Mouse (Mus musculus) embryonic facial prominence, embryonic 12.5 days (tissue): ENCODE data around the gene Rcl1. TPM values are rescaled to one million over a fixed set of nuclear protein-coding genes. Genes with fewer than 3 reads are reported as not detected.

Experiments used
- ATAC-seq: fragments of 200-750 bp; cut with Nextera tagmentation; 2 replicates; pipeline ENCODE4 v1.8.0; 2017; ENCODE audit not compliant: insufficient number of reproducible peaks, insufficient read depth, low FRiP score, low TSS enrichment
- H3K27ac ChIP-seq: fragments of 300-500 bp; sonication (generic); 2 replicates; pipeline ENCODE4 v1.5.1; 2016; ENCODE audit warnings: mild to moderate bottlenecking
- H3K27me3 ChIP-seq: fragments of 300-500 bp; sonication (generic); 2 replicates; pipeline ENCODE4 v1.6.1; 2016; ENCODE audit warnings: mild to moderate bottlenecking, moderate library complexity
- H3K36me3 ChIP-seq: fragments of 300-500 bp; sonication (generic); 2 replicates; pipeline ENCODE4 v1.6.1; 2016; ENCODE audit warnings: mild to moderate bottlenecking
- H3K4me1 ChIP-seq: fragments of 300-500 bp; sonication (generic); 2 replicates; pipeline ENCODE4 v1.6.1; 2016
- H3K4me2 ChIP-seq: fragments of 300-500 bp; sonication (generic); replicated peaks from 2 replicates; pipeline ENCODE4 v1.6.1; 2016; ENCODE audit warnings: mild to moderate bottlenecking, moderate library complexity
- H3K4me3 ChIP-seq: fragments of 300-500 bp; sonication (generic); 2 replicates; pipeline ENCODE4 v1.5.1; 2016; ENCODE audit warnings: mild to moderate bottlenecking
- H3K9ac ChIP-seq: fragments of 300-500 bp; sonication (generic); 2 replicates; pipeline ENCODE4 v1.6.1; 2016; ENCODE audit warnings: mild to moderate bottlenecking, moderate library complexity
- H3K9me3 ChIP-seq: fragments of 300-500 bp; sonication (generic); 2 replicates; pipeline ENCODE4 v1.6.1; 2016; ENCODE audit warnings: mild to moderate bottlenecking, moderate library complexity
- WGBS: fragments of 180-500 bp; shearing (Covaris S2); methylation state at CpG from one replicate; pipeline ENCODE4 v1.1.7; 2016; 5-methylcytosine and 5-hydroxymethylcytosine counted together
- polyA plus RNA-seq: library from polyadenylated mRNA; unstranded; fragments of >200 nt; fragmentation: Nextera tagmentation; extraction: Ambion mirVana; gene quantifications from 2 replicates; pipeline ENCODE4 v1.2.1, GENCODE M21; 2016

Rcl1 gene
- polyA plus RNA-seq, 1 experiment from 2014 or later = 62.9 TPM

DNA sequence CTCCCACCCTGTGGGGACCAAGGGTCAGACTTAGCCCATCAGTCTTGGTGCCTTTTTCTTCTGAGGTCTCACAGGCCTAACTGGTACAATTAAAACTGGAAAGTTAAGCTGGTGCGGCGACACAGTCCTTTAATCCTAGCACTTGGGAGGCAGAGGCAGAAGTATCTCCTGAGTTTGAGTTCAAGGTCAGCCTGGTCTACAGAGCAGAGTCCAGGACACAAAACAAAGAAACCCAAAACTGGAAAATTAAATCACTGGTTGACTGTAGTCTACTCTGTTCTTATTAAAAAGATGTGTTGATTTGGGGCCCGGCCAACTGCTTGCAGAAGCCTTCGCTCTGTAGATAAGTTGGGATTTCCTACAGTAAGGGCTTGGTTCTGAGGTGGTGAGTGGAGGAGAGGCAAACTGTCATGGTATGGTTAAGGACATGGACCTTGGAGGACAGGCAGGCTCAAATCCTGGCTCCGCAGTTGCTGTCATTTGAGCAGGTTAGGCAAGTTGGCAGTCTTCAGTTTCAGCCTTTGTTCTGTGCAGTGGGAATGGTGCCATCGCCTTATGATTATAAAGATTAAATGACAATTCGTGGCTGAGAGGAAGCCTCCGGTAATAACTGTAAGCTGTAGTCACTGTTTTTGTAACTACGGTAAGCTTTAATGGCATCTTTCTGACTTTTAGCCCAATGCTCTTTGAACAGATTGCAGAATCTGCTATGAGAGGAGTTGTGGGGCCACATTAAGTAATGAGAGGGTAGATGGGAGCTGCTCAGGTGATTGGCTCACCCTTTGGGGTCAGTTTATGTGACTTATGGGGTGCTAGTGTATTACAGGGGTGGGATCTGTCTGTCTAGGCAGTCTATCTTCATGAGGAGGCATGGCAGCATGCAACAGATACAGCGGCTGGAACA, 12.8 kb downstream of the Rcl1 start:
- H3K9me3 ChIP-seq = no peaks in the 10 kb centered on the region
- H3K4me3 ChIP-seq = no peak overlapping the region
- no peak overlapping the region for H3K27ac ChIP-seq
- no peak for ATAC-seq
- WGBS = 94% methylated on average over 10 of the region's 10 CpGs
- H3K9ac ChIP-seq = no peak overlapping the region; the same call in 1 of the 2 replicates
- no peaks in the 10 kb centered on the region for H3K27me3 ChIP-seq
- no peak overlapping the region for H3K4me2 ChIP-seq
- H3K4me1 ChIP-seq = 0 out of 2 replicates have a peak, but pooled peaks cover 3% of the 10 kb centered on the region
- peaks cover 11% of the 10 kb centered on the region for H3K36me3 ChIP-seq

GRCm38 (mm10) chr19:29116796-29117195, 15.6 kb downstream of the Rcl1 start:
- H3K27ac ChIP-seq = no peak overlapping the region
- peaks cover 15% of the 10 kb centered on the region for H3K36me3 ChIP-seq
- no peak overlapping the region for H3K9ac ChIP-seq
- H3K4me2 ChIP-seq = no peak overlapping the region
- no peak for ATAC-seq
- H3K27me3 ChIP-seq = no peaks in the 10 kb centered on the region
- H3K4me1 ChIP-seq = 0 out of 2 replicates have a peak, but pooled peaks cover 3% of the 10 kb centered on the region
- no peaks in the 10 kb centered on the region for H3K9me3 ChIP-seq
- H3K4me3 ChIP-seq = no peak overlapping the region
- WGBS = 92% methylated on average over 6 of the region's 6 CpGs

- Histone ChIP-seq H3K27me3 (no peaks in the 10 kb centered on the region), H3K27ac (no peak overlapping the region), H3K36me3 (peaks cover 23% of the 10 kb centered on the region), H3K4me2 (no peak overlapping the region), H3K9me3 (no peaks in the 10 kb centered on the region), H3K9ac (no peak overlapping the region), H3K4me3 (no peak overlapping the region), H3K4me1 (no peaks in the 10 kb centered on the region)
- no peak for ATAC-seq
- WGBS = 91% methylated on average over 13 of the region's 13 CpGs
These were observed 17.0 kb downstream of the Rcl1 start for GRCm38 (mm10) chr19:29118196-29118595.

DNA sequence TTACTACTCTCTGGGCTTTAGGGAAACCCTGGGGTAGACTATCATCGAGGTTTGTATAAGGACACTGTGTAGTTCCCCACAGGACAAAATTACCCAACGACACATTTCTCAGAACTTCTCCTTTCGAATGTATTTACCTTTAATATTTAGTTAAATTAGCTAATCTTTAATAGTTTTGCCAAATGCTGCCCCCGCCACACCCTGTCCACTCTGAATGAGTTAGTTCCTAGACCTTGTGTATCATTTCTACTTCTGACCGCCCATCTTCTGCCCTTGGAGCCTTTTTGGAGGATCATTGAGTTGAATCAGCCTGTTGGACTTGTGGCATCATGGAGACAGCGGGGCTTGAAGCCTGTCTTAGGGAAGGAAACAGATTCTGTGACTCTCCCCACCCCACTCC, 19.1 kb downstream of the Rcl1 start:
- Histone ChIP-seq H3K9ac (no peak overlapping the region), H3K4me3 (no peak overlapping the region), H3K27me3 (no peaks in the 10 kb centered on the region), H3K4me1 (no peaks in the 10 kb centered on the region), H3K27ac (no peak overlapping the region), H3K9me3 (no peaks in the 10 kb centered on the region), H3K36me3 (peaks cover 35% of the 10 kb centered on the region), H3K4me2 (no peak overlapping the region)
- ATAC-seq = no peak
- 91% methylated on average over 6 of the region's 6 CpGs for WGBS

- H3K4me3 ChIP-seq = no peak overlapping the region
- H3K4me1 ChIP-seq = no peaks in the 10 kb centered on the region
- no peaks in the 10 kb centered on the region for H3K9me3 ChIP-seq
- WGBS = 87% methylated on average over 9 of the region's 9 CpGs
- no peak for ATAC-seq
- H3K9ac ChIP-seq = no peak overlapping the region
- no peaks in the 10 kb centered on the region for H3K27me3 ChIP-seq
- H3K36me3 ChIP-seq = peaks cover 35% of the 10 kb centered on the region
- H3K27ac ChIP-seq = no peak overlapping the region
- no peak overlapping the region for H3K4me2 ChIP-seq
These were observed 20.2 kb downstream of the Rcl1 start for GRCm38 (mm10) chr19:29121394-29121793.

- Histone ChIP-seq H3K4me3 (no peak overlapping the region), H3K9ac (no peak overlapping the region), H3K4me1 (no peaks in the 10 kb centered on the region), H3K27me3 (no peaks in the 10 kb centered on the region), H3K27ac (no peak overlapping the region), H3K9me3 (no peaks in the 10 kb centered on the region), H3K4me2 (no peak overlapping the region), H3K36me3 (peaks cover 29% of the 10 kb centered on the region)
- WGBS = 85% methylated on average over 13 of the region's 13 CpGs
- ATAC-seq = no peak
These were observed 23.9 kb downstream of the Rcl1 start for GRCm38 (mm10) chr19:29124886-29125585.

DNA sequence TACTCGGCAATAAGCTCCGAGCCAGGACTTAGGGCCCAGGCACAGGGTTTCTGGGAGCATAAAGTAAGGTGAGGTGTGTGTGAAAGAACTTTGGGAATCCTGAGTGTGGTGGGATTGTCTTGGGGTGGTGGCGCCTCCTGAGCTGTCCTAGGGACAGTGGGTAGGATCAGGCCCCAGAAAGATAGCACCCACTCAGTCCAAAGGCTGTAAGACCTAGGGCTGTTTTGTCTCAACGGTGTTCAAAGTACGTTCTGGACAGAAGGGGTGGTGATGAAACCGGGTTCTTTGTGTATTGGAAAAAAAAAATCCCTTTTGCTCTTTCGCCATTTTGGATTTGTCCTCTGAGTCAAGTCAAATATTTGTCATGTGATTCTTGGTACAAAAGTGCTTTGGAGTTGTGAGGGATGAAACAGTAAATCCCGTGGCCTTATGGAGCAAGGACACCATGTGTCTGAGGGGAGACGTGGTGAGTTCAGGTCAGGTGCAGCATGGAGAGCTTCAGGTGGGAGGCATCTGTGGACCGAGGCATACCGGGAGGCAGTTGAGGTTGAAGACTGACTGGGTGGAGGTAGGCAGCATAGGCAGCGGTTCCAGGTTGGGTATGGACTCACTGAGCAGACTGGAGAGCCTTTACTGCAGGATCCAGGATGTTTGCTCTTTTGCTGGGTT, 25.3 kb downstream of the Rcl1 start:
- H3K4me3 ChIP-seq = no peak overlapping the region
- H3K9ac ChIP-seq = no peak overlapping the region
- H3K36me3 ChIP-seq = peaks cover 37% of the 10 kb centered on the region
- ATAC-seq = no peak
- H3K4me2 ChIP-seq = no peak overlapping the region
- H3K27ac ChIP-seq = no peak overlapping the region
- H3K27me3 ChIP-seq = no peaks in the 10 kb centered on the region
- no peaks in the 10 kb centered on the region for H3K9me3 ChIP-seq
- WGBS = 90% methylated on average over 12 of the region's 12 CpGs
- H3K4me1 ChIP-seq = no peaks in the 10 kb centered on the region

GRCm38 (mm10) chr19:29127331-29127730, 26.2 kb downstream of the Rcl1 start:
- WGBS = 54% methylated on average over 6 of the region's 6 CpGs
- no peak for ATAC-seq
- H3K36me3 ChIP-seq = peaks cover 37% of the 10 kb centered on the region
- no peaks in the 10 kb centered on the region for H3K4me1 ChIP-seq
- no peak overlapping the region for H3K4me3 ChIP-seq
- H3K27me3 ChIP-seq = no peaks in the 10 kb centered on the region
- no peak overlapping the region for H3K27ac ChIP-seq
- H3K9me3 ChIP-seq = no peaks in the 10 kb centered on the region
- H3K4me2 ChIP-seq = no peak overlapping the region
- H3K9ac ChIP-seq = no peak overlapping the region

DNA sequence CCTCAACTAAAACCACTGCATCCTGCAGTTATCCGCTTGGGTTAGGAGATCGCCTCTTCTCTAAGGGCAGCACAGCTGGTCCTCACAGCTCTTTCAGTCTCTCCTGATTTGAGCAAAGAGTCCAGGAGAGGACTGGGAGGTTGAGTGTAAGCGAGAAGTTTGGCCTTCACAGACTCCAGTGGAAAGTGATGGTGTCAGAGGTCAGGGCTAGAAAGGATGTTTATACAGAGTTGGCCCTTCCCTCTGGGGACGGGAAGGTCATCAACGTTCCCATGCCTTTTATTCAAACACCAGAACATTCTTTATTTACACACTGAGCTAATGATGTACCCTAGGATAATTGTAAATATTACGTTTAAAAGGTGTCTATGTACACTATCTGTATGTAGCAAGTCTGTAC, 27.0 kb downstream of the Rcl1 start:
- no peak overlapping the region for H3K9ac ChIP-seq
- H3K27me3 ChIP-seq = no peaks in the 10 kb centered on the region
- H3K4me1 ChIP-seq = no peaks in the 10 kb centered on the region
- H3K27ac ChIP-seq = no peak overlapping the region
- no peak overlapping the region for H3K4me2 ChIP-seq
- whole genome bisulfite sequencing = 66% methylated on average over 6 of the region's 6 CpGs
- ATAC-seq = no peak
- H3K9me3 ChIP-seq = no peaks in the 10 kb centered on the region
- H3K36me3 ChIP-seq = peaks cover 29% of the 10 kb centered on the region
- no peak overlapping the region for H3K4me3 ChIP-seq

DNA sequence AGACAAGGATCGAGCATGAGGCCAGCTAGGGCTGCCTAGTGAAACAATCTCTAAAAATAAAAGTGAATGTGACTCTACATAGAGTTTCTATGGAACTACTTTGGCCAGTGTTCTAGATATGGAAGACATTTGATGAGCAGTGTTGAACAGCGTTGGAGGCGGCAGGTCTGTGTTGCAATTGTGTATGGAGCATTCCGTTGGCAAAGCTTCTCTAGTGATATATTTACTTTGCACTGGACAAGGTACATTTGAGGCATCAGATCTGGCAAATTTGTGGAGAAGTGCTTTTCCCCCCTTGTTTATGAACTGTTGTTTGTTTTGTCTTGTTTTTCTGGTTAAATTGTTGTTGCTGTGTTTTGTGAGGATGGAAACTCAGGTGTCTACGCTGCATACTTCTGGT, 28.4 kb downstream of the Rcl1 start:
- peaks cover 22% of the 10 kb centered on the region for H3K36me3 ChIP-seq
- no peak overlapping the region for H3K4me3 ChIP-seq
- H3K4me2 ChIP-seq = no peak overlapping the region
- no peak overlapping the region for H3K27ac ChIP-seq
- no peak for ATAC-seq
- 90% methylated on average over 5 of the region's 5 CpGs for WGBS
- H3K9me3 ChIP-seq = no peaks in the 10 kb centered on the region
- no peaks in the 10 kb centered on the region for H3K27me3 ChIP-seq
- H3K4me1 ChIP-seq = peaks cover 4% of the 10 kb centered on the region; the same call in 1 of the 2 replicates
- no peak overlapping the region for H3K9ac ChIP-seq

GRCm38 (mm10) chr19:29131171-29131570, 30.0 kb downstream of the Rcl1 start:
- Histone ChIP-seq H3K27ac (no peak overlapping the region), H3K36me3 (peaks cover 29% of the 10 kb centered on the region), H3K4me1 (peaks cover 4% of the 10 kb centered on the region; the same call in 1 of the 2 replicates), H3K27me3 (no peaks in the 10 kb centered on the region), H3K9me3 (no peaks in the 10 kb centered on the region), H3K4me3 (no peak overlapping the region), H3K4me2 (no peak overlapping the region), H3K9ac (no peak overlapping the region)
- 85% methylated on average over 4 of the region's 4 CpGs for WGBS
- ATAC-seq = no peak
